Mouse (Mus musculus) MEL (cell line): ENCODE measurements around the gene Brd1.

Experiments used
- BHLHE40 ChIP-seq: IDR thresholded peaks from 2 replicates; pipeline ENCODE4 v1.6.1; 2012; ENCODE audit warnings: low read depth, mild to moderate bottlenecking, inconsistent platforms, low read length, improper control_type of control experiment, borderline replicate concordance
- CHD1 ChIP-seq: IDR thresholded peaks from 2 replicates; pipeline ENCODE4 v1.6.1; 2012; ENCODE audit warnings: low read depth, mild to moderate bottlenecking, inconsistent platforms, low read length, improper control_type of control experiment
- CHD2 ChIP-seq: IDR thresholded peaks from 2 replicates; pipeline ENCODE4 v1.6.1; 2011; ENCODE audit warnings: low read length, improper control_type of control experiment
- CTCF ChIP-seq, 3 experiments: IDR thresholded peaks in 2 of 3; conservative IDR thresholded peaks in 1 of 3; 2 replicates each; pipeline ENCODE4 v1.5.1; 2011 to 2012; ENCODE audit warnings: low read length in 3 of 3, low read depth in 2 of 3, mild to moderate bottlenecking in 2 of 3, improper control_type of control experiment in 1 of 3, inconsistent platforms in 1 of 3, mixed read lengths in 1 of 3, moderate library complexity in 1 of 3; ENCODE audit not compliant: control insufficient read depth in 1 of 3, insufficient read depth in 1 of 3, poor library complexity in 1 of 3, severe bottlenecking in 1 of 3
- ELF1 ChIP-seq: IDR thresholded peaks from 2 replicates; pipeline ENCODE4 v1.6.1; 2014; ENCODE audit warnings: low read depth, mild to moderate bottlenecking, inconsistent platforms, low read length, improper control_type of control experiment, moderate library complexity
- HCFC1 ChIP-seq: IDR thresholded peaks from 2 replicates; pipeline ENCODE4 v1.6.1; 2012; ENCODE audit warnings: low read depth, mild to moderate bottlenecking, inconsistent platforms, low read length, improper control_type of control experiment, moderate library complexity
- NRF1 ChIP-seq: IDR thresholded peaks from 2 replicates; pipeline ENCODE4 v1.6.1; 2014; ENCODE audit warnings: low read depth, mild to moderate bottlenecking, inconsistent platforms, low read length, improper control_type of control experiment, moderate library complexity; ENCODE audit not compliant: poor library complexity, insufficient read depth, severe bottlenecking
- POLR2A ChIP-seq, 2 experiments: IDR thresholded peaks; 2 replicates each; pipeline ENCODE4 v1.6.1; 2011 to 2012; ENCODE audit warnings: low read length in 2 of 2, mild to moderate bottlenecking in 2 of 2, control low read depth in 1 of 2, improper control_type of control experiment in 1 of 2, low read depth in 1 of 2, moderate library complexity in 1 of 2; ENCODE audit not compliant: control insufficient read depth in 1 of 2, insufficient read depth in 1 of 2, poor library complexity in 1 of 2
- POLR2AphosphoS2 ChIP-seq: IDR thresholded peaks from 2 replicates; pipeline ENCODE4 v1.6.1; 2011; ENCODE audit warnings: low read length, improper control_type of control experiment
- SIN3A ChIP-seq: IDR thresholded peaks from 2 replicates; pipeline ENCODE4 v1.6.1; 2012; ENCODE audit warnings: low read length, improper control_type of control experiment, inconsistent platforms
- TBP ChIP-seq: IDR thresholded peaks from 2 replicates; pipeline ENCODE4 v1.8.0; 2011; ENCODE audit warnings: low read depth, low read length, improper control_type of control experiment
- UBTF ChIP-seq: IDR thresholded peaks from 2 replicates; pipeline ENCODE4 v1.6.1; 2012; ENCODE audit warnings: low read depth, mild to moderate bottlenecking, inconsistent platforms, low read length, improper control_type of control experiment, moderate library complexity, borderline replicate concordance; ENCODE audit not compliant: insufficient read depth
- ZC3H11A ChIP-seq: IDR thresholded peaks from 2 replicates; pipeline ENCODE4 v1.6.1; 2012; ENCODE audit warnings: low read depth, mild to moderate bottlenecking, inconsistent platforms, low read length, improper control_type of control experiment

DNA sequence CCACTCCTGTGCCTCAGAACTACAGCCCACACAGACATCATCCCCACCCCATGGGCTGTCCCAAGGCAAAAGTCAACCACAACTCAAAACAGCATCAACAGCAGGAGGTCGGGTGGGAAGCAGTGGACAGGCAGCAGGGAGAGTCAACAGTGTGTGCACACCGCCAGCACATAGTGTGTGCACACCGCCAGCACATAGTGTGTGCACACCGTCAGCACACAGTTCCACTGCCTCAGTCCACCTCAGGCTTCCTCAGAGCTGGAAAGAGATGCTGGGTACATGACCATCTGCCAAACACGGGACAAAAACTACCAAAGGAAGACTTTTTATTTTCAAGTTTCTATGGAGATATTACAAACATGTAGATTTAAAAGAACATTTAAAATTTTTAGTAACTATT lies 47.3 kb downstream of the Brd1 start:
- TF ChIP-seq CHD1: no peak
- TF ChIP-seq NRF1: no peak
- TF ChIP-seq ELF1: no peak
- no peak for TF ChIP-seq POLR2AphosphoS2
- no peak for TF ChIP-seq CTCF (IDR thresholded peaks at IDR 0.05 in 2 of 3, conservative IDR thresholded peaks at IDR 0.05 in 1 of 3; ENCODE audit: control insufficient read depth in 1 of 3, insufficient read depth in 1 of 3, low read depth in 2 of 3, low read length in 3 of 3, poor library complexity in 1 of 3, severe bottlenecking in 1 of 3)
- TF ChIP-seq ZC3H11A: no peak
- TF ChIP-seq TBP: no peak
- TF ChIP-seq UBTF: no peak
- TF ChIP-seq SIN3A: no peak
- TF ChIP-seq CHD2: no peak
- TF ChIP-seq POLR2A (IDR thresholded peaks at IDR 0.05; ENCODE audit: control insufficient read depth in 1 of 2, insufficient read depth in 1 of 2, low read depth in 1 of 2, low read length in 2 of 2, poor library complexity in 1 of 2): no peak
- TF ChIP-seq HCFC1: no peak
- TF ChIP-seq BHLHE40: no peak
